Mouse (Mus musculus) lung, postnatal 0 days (tissue): ENCODE measurements at regions not wholly inside any gene's neighbourhood (a gene's known extent, or its start where the extent isn't known, plus 50 kb on each side); places are given as distances from the start of the nearest gene placed in this dataset.

Experiments
- ATAC-seq: fragments of 200-750 bp; cut with Nextera tagmentation; 2 replicates; pipeline ENCODE4 v1.8.0; 2017; ENCODE audit warnings: moderate library complexity
- DNase-seq: peaks from one replicate; pipeline ENCODE4 v3.0.0-alpha.2; 2016; ENCODE audit warnings: low spot score
- H3K27ac ChIP-seq: fragments of 300-500 bp; sonication (generic); 2 replicates; pipeline ENCODE4 v1.5.1; 2014; ENCODE audit warnings: antibody characterized with exemption, mild to moderate bottlenecking, low read length, mixed read lengths
- H3K27me3 ChIP-seq: fragments of 300-500 bp; sonication (generic); replicated peaks from 2 replicates; pipeline ENCODE4 v1.6.1; 2014; ENCODE audit warnings: low read length, mixed read lengths; ENCODE audit not compliant: insufficient read depth
- H3K36me3 ChIP-seq: fragments of 300-500 bp; sonication (generic); 2 replicates; pipeline ENCODE4 v1.6.1; 2014; ENCODE audit warnings: low read length, mixed read lengths; ENCODE audit not compliant: insufficient read depth
- H3K4me1 ChIP-seq: fragments of 300-500 bp; sonication (generic); 2 replicates; pipeline ENCODE4 v1.6.1; 2014; ENCODE audit warnings: antibody characterized with exemption, low read depth, low read length, mixed read lengths; ENCODE audit not compliant: insufficient read depth
- H3K4me2 ChIP-seq: fragments of 300-500 bp; sonication (generic); replicated peaks from 2 replicates; pipeline ENCODE4 v1.6.1; 2014; ENCODE audit warnings: low read depth, mild to moderate bottlenecking, low read length, moderate library complexity, mixed read lengths
- H3K4me3 ChIP-seq: fragments of 300-500 bp; sonication (generic); 2 replicates; pipeline ENCODE4 v1.5.1; 2014; ENCODE audit warnings: low read depth, low read length
- H3K9ac ChIP-seq: fragments of 300-500 bp; sonication (generic); replicated peaks from 2 replicates; pipeline ENCODE4 v1.6.1; 2014; ENCODE audit warnings: low read depth, mild to moderate bottlenecking
- H3K9me3 ChIP-seq: fragments of 300-500 bp; sonication (generic); 2 replicates; pipeline ENCODE4 v1.6.1; 2016; ENCODE audit warnings: low read length, mixed read lengths
- CTCF ChIP-seq: IDR thresholded peaks from 2 replicates; pipeline ENCODE4 v1.5.1; 2016; ENCODE audit warnings: antibody characterized with exemption, mild to moderate bottlenecking
- EP300 ChIP-seq: IDR thresholded peaks from 2 replicates; pipeline ENCODE4 v1.6.1; 2016; ENCODE audit warnings: antibody characterized with exemption, mild to moderate bottlenecking, control low read depth
- WGBS: fragments of 180-500 bp; shearing (Covaris S2); extraction: QIAGEN DNeasy Blood & Tissue Kit; methylation state at CpG from one replicate; pipeline ENCODE4 v1.1.7; 2014; 5-methylcytosine and 5-hydroxymethylcytosine counted together

- Histone ChIP-seq H3K4me1 (no peaks in the 10 kb centered on the region), H3K4me3 (no peak overlapping the region), H3K9me3 (no peaks in the 10 kb centered on the region), H3K4me2 (no peak overlapping the region), H3K27me3 (no peaks in the 10 kb centered on the region), H3K9ac (no peak overlapping the region), H3K36me3 (no peaks in the 10 kb centered on the region), H3K27ac (no peak overlapping the region)
- no peak for DNase-seq
- no peak for ATAC-seq
- 50% methylated on average over 5 of the region's 5 CpGs for WGBS
- TF ChIP-seq CTCF (no peak), EP300 (no peak)
Observed at GRCm38 (mm10) chr3:40254376-40254775, 276.7 kb upstream of the Intu start.

- ATAC-seq (no peak), DNase-seq (no peak)
Observed at GRCm38 (mm10) chr3:40262536-40262935, 268.6 kb upstream of the Intu start.

GRCm38 (mm10) chr3:40267514-40267913 lies 263.6 kb upstream of the Intu start:
- WGBS: 89% methylated on average over 1 of the region's 1 CpGs
- H3K4me2 ChIP-seq: no peak overlapping the region

More at GRCm38 (mm10) chr3:40262536-40262935, 268.6 kb upstream of the Intu start:
- Histone ChIP-seq H3K4me3 (no peak overlapping the region), H3K4me2 (no peak overlapping the region), H3K9me3 (no peaks in the 10 kb centered on the region), H3K27me3 (no peaks in the 10 kb centered on the region), H3K27ac (no peak overlapping the region), H3K9ac (no peak overlapping the region), H3K36me3 (no peaks in the 10 kb centered on the region), H3K4me1 (no peaks in the 10 kb centered on the region)
- no peak for TF ChIP-seq EP300
- TF ChIP-seq CTCF: no peak
- WGBS: 63% methylated on average over 7 of the region's 7 CpGs

GRCm38 (mm10) chr3:40282926-40283325 lies 248.2 kb upstream of the Intu start:
- no peaks in the 10 kb centered on the region for H3K36me3 ChIP-seq
- TF ChIP-seq EP300: no peak
- no peak for TF ChIP-seq CTCF
- 54% methylated on average over 1 of the region's 1 CpGs for WGBS
- H3K27me3 ChIP-seq: no peaks in the 10 kb centered on the region
- ATAC-seq: no peak
- no peak overlapping the region for H3K4me3 ChIP-seq
- no peak overlapping the region for H3K4me2 ChIP-seq
- H3K4me1 ChIP-seq: no peaks in the 10 kb centered on the region
- no peaks in the 10 kb centered on the region for H3K9me3 ChIP-seq
- H3K27ac ChIP-seq: no peak overlapping the region
- H3K9ac ChIP-seq: no peak overlapping the region
- DNase-seq: peak; percentile 6

More at GRCm38 (mm10) chr3:40267514-40267913, 263.6 kb upstream of the Intu start:
- H3K4me1 ChIP-seq: no peaks in the 10 kb centered on the region
- DNase-seq (no peak), ATAC-seq (no peak)
- no peaks in the 10 kb centered on the region for H3K27me3 ChIP-seq
- H3K27ac ChIP-seq: no peak overlapping the region
- no peak overlapping the region for H3K4me3 ChIP-seq
- no peak overlapping the region for H3K9ac ChIP-seq
- no peaks in the 10 kb centered on the region for H3K9me3 ChIP-seq
- H3K36me3 ChIP-seq: no peaks in the 10 kb centered on the region
- no peak for TF ChIP-seq CTCF
- no peak for TF ChIP-seq EP300

- H3K4me1 ChIP-seq: no peaks in the 10 kb centered on the region
- H3K9ac ChIP-seq: no peak overlapping the region
- no peak overlapping the region for H3K27ac ChIP-seq
- H3K4me3 ChIP-seq: no peak overlapping the region
- no peaks in the 10 kb centered on the region for H3K27me3 ChIP-seq
- TF ChIP-seq CTCF: no peak
- no peak for TF ChIP-seq EP300
- no peaks in the 10 kb centered on the region for H3K9me3 ChIP-seq
- H3K36me3 ChIP-seq: no peaks in the 10 kb centered on the region
- no peak for DNase-seq
- no peak for ATAC-seq
- 47% methylated on average over 7 of the region's 7 CpGs for WGBS
- no peak overlapping the region for H3K4me2 ChIP-seq
Observed at GRCm38 (mm10) chr3:40286959-40287710, 244.0 kb upstream of the Intu start.

GRCm38 (mm10) chr3:40297120-40297519 lies 234.0 kb upstream of the Intu start:
- H3K27me3 ChIP-seq: no peaks in the 10 kb centered on the region
- DNase-seq: no peak
- TF ChIP-seq CTCF: no peak
- no peak for TF ChIP-seq EP300

More at GRCm38 (mm10) chr3:40297120-40297519, 234.0 kb upstream of the Intu start:
- Histone ChIP-seq H3K4me3 (no peak overlapping the region), H3K9ac (no peak overlapping the region), H3K9me3 (no peaks in the 10 kb centered on the region), H3K4me2 (no peak overlapping the region), H3K4me1 (no peaks in the 10 kb centered on the region), H3K27ac (no peak overlapping the region), H3K36me3 (no peaks in the 10 kb centered on the region)
- ATAC-seq: no peak
